Mouse (Mus musculus): ENCODE results near the gene Zfp507.

The Zfp507 gene

GRCm38 (mm10) chr7:35738871-35739270 is 63.9 kb downstream of the Zfp507 start:
- DNase-seq (ENCODE audit: low read depth, low spot score) = no peak

- no peak for DNase-seq (ENCODE audit: low read depth, low spot score)
These were observed 69.3 kb downstream of the Zfp507 start for GRCm38 (mm10) chr7:35733313-35734050.

GRCm38 (mm10) chr7:35732585-35733059 is 70.2 kb downstream of the Zfp507 start:
- no peak for DNase-seq (ENCODE audit: low read depth, low spot score)

GRCm38 (mm10) chr7:35729621-35730031 is 73.2 kb downstream of the Zfp507 start:
- no peak for DNase-seq (ENCODE audit: low read depth, low spot score)

- no peak for DNase-seq (ENCODE audit: low read depth, low spot score)
These were observed 74.4 kb downstream of the Zfp507 start for GRCm38 (mm10) chr7:35728376-35728775.

- DNase-seq (ENCODE audit: low read depth, low spot score) = no peak
These were observed 79.8 kb downstream of the Zfp507 start for GRCm38 (mm10) chr7:35723035-35723434.

Data from WW6 (cell line).